Mouse (Mus musculus): Measurements from ENCODE around the gene Rps19.

- no peak for TF ChIP-seq CTCF (IDR thresholded peaks at IDR 0.05; ENCODE audit: low read depth, low read length)
- TF ChIP-seq POLR2A (IDR thresholded peaks at IDR 0.05; ENCODE audit: insufficient read depth, low read length) = no peak
These were observed 34.7 kb downstream of the Rps19 start for GRCm38 (mm10) chr7:24918763-24919323.

Data from ES-Bruce4 (cell line).